Mouse (Mus musculus): ENCODE data around the gene Kap.

- TF ChIP-seq POLR2A (IDR thresholded peaks at IDR 0.05; ENCODE audit: control insufficient read depth, extremely low read depth, insufficient read depth, low read length, poor library complexity) = no peak
- no peak for TF ChIP-seq CTCF (IDR thresholded peaks at IDR 0.05; ENCODE audit: borderline replicate concordance, control insufficient read depth, extremely low read depth, insufficient read depth, low read length, poor library complexity)
These were observed 17.6 kb upstream of the Kap start for GRCm38 (mm10) chr6:133871131-133871530.
